Mouse (Mus musculus) liver, embryonic 14.5 days (tissue): Measurements from ENCODE around the gene Fkbpl.

Experiments
- CTCF ChIP-seq: IDR thresholded peaks from 2 replicates; pipeline ENCODE4 v1.5.1; 2016; ENCODE audit warnings: antibody characterized with exemption, low read depth, control low read depth
- EP300 ChIP-seq: IDR thresholded peaks from 2 replicates; pipeline ENCODE4 v1.6.1; 2016; ENCODE audit warnings: antibody characterized with exemption, low read depth

DNA sequence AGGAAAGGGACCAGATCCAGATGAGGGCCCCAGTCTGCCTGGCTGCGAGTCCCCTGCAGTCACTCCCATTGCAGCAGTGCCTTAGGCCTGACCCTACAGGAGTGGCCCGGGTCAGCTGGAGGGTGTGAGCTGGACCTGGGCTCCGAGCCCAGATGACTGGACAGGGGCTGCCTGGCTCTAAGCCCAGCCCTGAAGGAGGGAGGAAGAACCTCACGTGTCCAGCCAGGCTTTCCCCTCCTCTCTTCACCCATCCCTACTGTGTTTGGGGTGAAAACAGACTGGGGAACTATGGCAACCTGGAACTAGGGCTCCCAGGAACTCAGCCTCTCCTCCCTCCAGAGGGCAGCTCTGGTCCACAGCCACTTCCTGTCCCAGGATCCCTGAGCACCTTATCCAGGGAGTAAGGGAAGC, 11.0 kb downstream of the Fkbpl start:
- TF ChIP-seq CTCF (no peak), EP300 (no peak)
